ENCODE assay signal across 8 mouse cellular contexts in genomic region chr14:14632951-14633931, GRCm38 (mm10).
A peak's percentile ranks its signal among the peaks of the same experiment; 100 is the strongest.
DNase-seq lines count a peak whose midpoint lies in the region; ATAC-seq and TF ChIP-seq lines count a peak whose summit lies in the region.

No protein-coding gene starts in this region.

- no peaks in the 10 kb centered on the region for H3K36me3 ChIP-seq in heart, embryonic 10.5 days
- no peaks in the 10 kb centered on the region for H3K36me3 ChIP-seq in kidney, embryonic 14.5 days (ENCODE audit: control insufficient read depth, insufficient read depth, low read length)
- no peaks in the 10 kb centered on the region for H3K36me3 ChIP-seq in liver, adult 2 months (ENCODE audit: control insufficient read depth, insufficient read depth, low read length)
- H3K36me3 ChIP-seq in stomach, postnatal 0 days (ENCODE audit: control insufficient read depth, insufficient read depth, low read length) = no peaks in the 10 kb centered on the region

- H3K4me1 ChIP-seq in embryonic fibroblast, embryonic 13.5 days (ENCODE audit: control insufficient read depth, insufficient read depth, low read length) = peaks cover 23% of the 10 kb centered on the region
- H3K4me1 ChIP-seq in heart, embryonic 10.5 days = no peaks in the 10 kb centered on the region; the same call in 1 of the 2 replicates
- peaks cover 8% of the 10 kb centered on the region; the same call in 1 of the 2 replicates for H3K4me1 ChIP-seq in kidney, embryonic 14.5 days (ENCODE audit: control insufficient read depth, insufficient read depth, low read length)
- H3K4me1 ChIP-seq in liver, adult 2 months (ENCODE audit: control insufficient read depth, insufficient read depth, low read length) = no peaks in the 10 kb centered on the region; the same call in 1 of the 2 replicates
- H3K4me1 ChIP-seq in stomach, postnatal 0 days (replicated peaks; ENCODE audit: control insufficient read depth, insufficient read depth) = 0 out of 2 replicates have a peak, but pooled peaks cover 5% of the 10 kb centered on the region

- peak; percentile 38 for DNase-seq in ovary, postnatal 36 days (ENCODE audit: low spot score)
- DNase-seq in ovary, postnatal 10 days (ENCODE audit: low spot score) = no peak
- no peak for DNase-seq in heart, embryonic 10.5 days (ENCODE audit: low spot score)
- no peak for DNase-seq in liver, adult 2 months (ENCODE audit: extremely low read depth, low read depth, low spot score)
- DNase-seq in monocyte, adult 2 months (ENCODE audit: low read depth in 1 of 2, low spot score in 2 of 2) = peak; percentile 41 to 57
- peak; percentile 65 for DNase-seq in stomach, postnatal 0 days (ENCODE audit: low spot score)

- 6% methylated on average over 22 of the region's 22 CpGs for WGBS in heart, embryonic 10.5 days
- WGBS in kidney, embryonic 14.5 days = 1% methylated on average over 22 of the region's 22 CpGs
- WGBS in liver, adult 2 months = 17% methylated on average over 22 of the region's 22 CpGs
- 2% methylated on average over 22 of the region's 22 CpGs for WGBS in stomach, postnatal 0 days

- H3K4me2 ChIP-seq in kidney, embryonic 14.5 days (replicated peaks; ENCODE audit: low read depth, low read length) = peak overlapping the region; percentile 53
- H3K4me2 ChIP-seq in stomach, postnatal 0 days (replicated peaks; ENCODE audit: low read depth) = peak overlapping the region; percentile 63

- peak overlapping the region; percentile 98 for H3K27ac ChIP-seq in embryonic fibroblast, embryonic 13.5 days (ENCODE audit: insufficient read depth, low read length)
- peak overlapping the region; percentile 56; the same call in 1 of the 2 replicates for H3K27ac ChIP-seq in heart, embryonic 10.5 days
- no peak overlapping the region; the same call in 1 of the 2 replicates for H3K27ac ChIP-seq in kidney, embryonic 14.5 days (ENCODE audit: low read depth, low read length)
- no peak overlapping the region for H3K27ac ChIP-seq in liver, adult 2 months (replicated peaks; ENCODE audit: insufficient read depth, low read depth, low read length)
- H3K27ac ChIP-seq in stomach, postnatal 0 days (replicated peaks) = no peak overlapping the region; the same call in 1 of the 2 replicates

- no peak for TF ChIP-seq EP300 in stomach, postnatal 0 days (optimal IDR thresholded peaks at IDR 0.05)

- no peak for TF ChIP-seq POLR2A in embryonic fibroblast, embryonic 13.5 days (IDR thresholded peaks at IDR 0.05; ENCODE audit: low read depth, low read length)
- TF ChIP-seq POLR2A in liver, adult 2 months (IDR thresholded peaks at IDR 0.05; ENCODE audit: extremely low read depth, insufficient read depth, low read length) = no peak

- H3K9me3 ChIP-seq in heart, embryonic 10.5 days = no peaks in the 10 kb centered on the region
- no peaks in the 10 kb centered on the region for H3K9me3 ChIP-seq in kidney, embryonic 14.5 days (ENCODE audit: control insufficient read depth, low read length)
- no peaks in the 10 kb centered on the region for H3K9me3 ChIP-seq in stomach, postnatal 0 days (ENCODE audit: control insufficient read depth, low read length)

- H3K27me3 ChIP-seq in heart, embryonic 10.5 days (ENCODE audit: insufficient read depth, poor library complexity, severe bottlenecking) = no peaks in the 10 kb centered on the region
- H3K27me3 ChIP-seq in kidney, embryonic 14.5 days (ENCODE audit: control insufficient read depth, insufficient read depth, low read length) = no peaks in the 10 kb centered on the region
- no peaks in the 10 kb centered on the region; the same call in 1 of the 2 replicates for H3K27me3 ChIP-seq in liver, adult 2 months (ENCODE audit: control insufficient read depth, insufficient read depth, low read length)
- H3K27me3 ChIP-seq in stomach, postnatal 0 days (ENCODE audit: control insufficient read depth, insufficient read depth, low read length) = no peaks in the 10 kb centered on the region

- peak overlapping the region; percentile 35 for H3K9ac ChIP-seq in kidney, embryonic 14.5 days (ENCODE audit: low read depth, low read length)
- H3K9ac ChIP-seq in liver, adult 2 months (ENCODE audit: low read depth, low read length) = no peak overlapping the region
- 0 out of 2 replicates have a peak overlapping the region, but pooled peaks have one; percentile 23 for H3K9ac ChIP-seq in stomach, postnatal 0 days (ENCODE audit: low read length)

- no peak for TF ChIP-seq CTCF in embryonic fibroblast, embryonic 13.5 days (IDR thresholded peaks at IDR 0.05; ENCODE audit: borderline replicate concordance, insufficient read depth, low read length)
- no peak for TF ChIP-seq CTCF in liver, adult 2 months (IDR thresholded peaks at IDR 0.05; ENCODE audit: low read depth, low read length)
- TF ChIP-seq CTCF in stomach, postnatal 0 days (IDR thresholded peaks at IDR 0.05; ENCODE audit: low read depth) = peak; percentile 13; the same call in 1 of the 2 replicates

- H3K4me3 ChIP-seq in embryonic fibroblast, embryonic 13.5 days (ENCODE audit: insufficient read depth, low read length) = peak overlapping the region; percentile 26
- H3K4me3 ChIP-seq in heart, embryonic 10.5 days = peak overlapping the region; percentile 56
- peak overlapping the region; percentile 31 for H3K4me3 ChIP-seq in kidney, embryonic 14.5 days (ENCODE audit: low read length)
- peak overlapping the region; percentile 39; the same call in 1 of the 2 replicates for H3K4me3 ChIP-seq in liver, adult 2 months (ENCODE audit: insufficient read depth, low read depth, low read length)
- peak overlapping the region; percentile 30 for H3K4me3 ChIP-seq in stomach, postnatal 0 days (ENCODE audit: low read depth, low read length)

- ATAC-seq in kidney, embryonic 14.5 days (ENCODE audit: low FRiP score, low TSS enrichment) = peak; percentile 72
- ATAC-seq in stomach, postnatal 0 days (ENCODE audit: low FRiP score, low TSS enrichment) = peak; percentile 82

- no peaks in the 10 kb centered on the region for H3K79me2 ChIP-seq in liver, adult 2 months (ENCODE audit: control insufficient read depth, insufficient read depth, low read length)

Comparison
In these comparisons a context has a peak if more than half of its experiments do, and no peak if none do; other contexts are left out.
1. DNase-seq: peak in ovary, postnatal 36 days (single experiment), monocyte, adult 2 months (2 of 2) and stomach, postnatal 0 days (single experiment); none in ovary, postnatal 10 days (single experiment), heart, embryonic 10.5 days (single experiment) and liver, adult 2 months (single experiment).
2. H3K27ac ChIP-seq: peak in embryonic fibroblast, embryonic 13.5 days (single experiment) and heart, embryonic 10.5 days (single experiment); none in kidney, embryonic 14.5 days (single experiment), liver, adult 2 months (single experiment) and stomach, postnatal 0 days (single experiment).
3. Peak in every context shown above with its lines, with median percentiles within 50 percentile points of each other: H3K4me3 ChIP-seq.